Mouse (Mus musculus) heart, embryonic 11.5 days (tissue): ENCODE measurements around the gene Capzb. TPM values are rescaled to one million over a fixed set of nuclear protein-coding genes. Genes with fewer than 3 reads are reported as not detected.

Experiments used
- ATAC-seq: fragments of 200-750 bp; cut with Nextera tagmentation; replicated peaks from 2 replicates; pipeline ENCODE4 v1.8.0; 2017; ENCODE audit warnings: moderate library complexity; ENCODE audit not compliant: insufficient number of reproducible peaks, low FRiP score, low TSS enrichment
- H3K27ac ChIP-seq: fragments of 300-500 bp; sonication (generic); 2 replicates; pipeline ENCODE4 v1.5.1; 2014; ENCODE audit warnings: mild to moderate bottlenecking, low read depth, low read length
- H3K27me3 ChIP-seq: fragments of 300-500 bp; sonication (generic); 2 replicates; pipeline ENCODE4 v1.6.1; 2014; ENCODE audit warnings: mild to moderate bottlenecking, low read length, mixed read lengths; ENCODE audit not compliant: control insufficient read depth, insufficient read depth
- H3K36me3 ChIP-seq: fragments of 300-500 bp; sonication (generic); 2 replicates; pipeline ENCODE4 v1.6.1; 2014; ENCODE audit warnings: mild to moderate bottlenecking, low read length, moderate library complexity, mixed read lengths; ENCODE audit not compliant: control insufficient read depth, insufficient read depth
- H3K4me1 ChIP-seq: fragments of 300-500 bp; sonication (generic); 2 replicates; pipeline ENCODE4 v1.6.1; 2014; ENCODE audit warnings: low read length; ENCODE audit not compliant: control insufficient read depth, insufficient read depth
- H3K4me2 ChIP-seq: fragments of 300-500 bp; sonication (generic); 2 replicates; pipeline ENCODE4 v1.6.1; 2014; ENCODE audit warnings: mild to moderate bottlenecking, moderate library complexity
- H3K4me3 ChIP-seq: fragments of 300-500 bp; sonication (generic); 2 replicates; pipeline ENCODE4 v1.5.1; 2014; ENCODE audit warnings: low read depth, low read length
- H3K9ac ChIP-seq: fragments of 300-500 bp; sonication (generic); 2 replicates; pipeline ENCODE4 v1.6.1; 2014; ENCODE audit warnings: mild to moderate bottlenecking, low read depth, low read length, moderate library complexity
- H3K9me3 ChIP-seq: fragments of 300-500 bp; sonication (generic); replicated peaks from 2 replicates; pipeline ENCODE4 v1.6.1; 2016; ENCODE audit warnings: low read length; ENCODE audit not compliant: control insufficient read depth
- WGBS: fragments of 180-500 bp; shearing (Covaris S2); extraction: QIAGEN DNeasy Blood & Tissue Kit; methylation state at CpG from one replicate; pipeline ENCODE4 v1.1.7; 2014; ENCODE audit not compliant: insufficient replicate concordance; 5-methylcytosine and 5-hydroxymethylcytosine counted together
- polyA plus RNA-seq: library from polyadenylated mRNA; unstranded; fragments of >200 nt; fragmentation: Nextera tagmentation; extraction: Ambion mirVana; gene quantifications from 2 replicates; pipeline ENCODE4 v1.2.1, GENCODE M21; 2014

The Capzb gene
- polyA plus RNA-seq, 1 experiment from 2014 or later, result 319 TPM

DNA sequence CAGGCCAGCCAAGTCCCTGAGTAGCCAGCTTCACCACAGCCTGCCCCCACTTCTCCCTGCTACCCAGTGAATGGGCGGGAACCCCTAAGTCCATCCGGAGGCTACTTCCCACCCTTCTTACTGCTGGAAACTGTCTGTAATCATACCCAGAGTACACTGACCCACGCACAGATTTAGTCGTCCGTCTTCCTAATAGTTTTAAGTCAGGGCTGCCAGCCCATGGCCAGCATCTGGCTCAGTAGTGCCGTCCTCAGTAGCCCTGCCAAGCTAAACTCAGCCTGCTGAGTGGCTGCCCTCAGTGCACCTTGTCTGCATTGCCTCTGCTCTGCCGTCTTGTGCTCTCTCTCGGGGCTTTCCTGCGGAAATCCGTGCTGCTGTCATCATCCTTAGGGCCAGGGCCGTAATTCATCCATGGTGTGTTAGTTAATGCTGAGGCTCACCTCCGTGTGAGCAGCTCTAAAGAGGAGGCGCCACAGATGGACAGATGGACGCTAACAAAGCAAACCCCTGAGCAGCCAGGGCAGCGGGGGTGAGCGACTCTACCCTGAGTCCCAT, 89.2 kb downstream of the Capzb start:
- Histone ChIP-seq H3K36me3 (peaks cover 29% of the 10 kb centered on the region; the same call in 1 of the 2 replicates), H3K9me3 (no peaks in the 10 kb centered on the region)

DNA sequence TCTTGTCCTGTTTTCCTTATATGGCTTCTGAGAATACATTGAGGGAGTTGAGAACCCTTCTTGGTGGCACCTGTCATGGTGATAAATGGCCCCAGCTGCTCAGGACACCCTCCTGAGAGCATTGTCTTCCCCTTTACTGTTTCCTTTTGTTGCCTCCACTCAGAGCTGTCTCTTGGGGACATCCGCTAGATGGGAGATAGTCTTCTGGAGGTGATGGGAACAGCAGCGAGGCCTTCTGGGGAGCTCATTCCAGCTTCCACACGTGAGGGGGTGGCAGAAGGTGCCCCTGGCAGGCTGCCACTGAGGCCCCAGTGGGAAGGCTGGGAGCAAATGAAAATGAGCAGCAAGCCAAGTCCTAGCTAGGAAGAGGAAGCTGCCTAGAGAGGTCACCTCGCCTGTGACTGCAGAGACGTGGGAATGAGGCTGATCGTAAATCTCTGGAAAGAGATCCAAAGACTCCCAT, 90.3 kb downstream of the Capzb start:
- 79% methylated on average over 6 of the region's 6 CpGs for WGBS
- Histone ChIP-seq H3K27ac (no peak overlapping the region), H3K9ac (no peak overlapping the region)

More for the DNA sequence above, 89.2 kb downstream of the Capzb start:
- Histone ChIP-seq H3K9ac (no peak overlapping the region), H3K27me3 (no peaks in the 10 kb centered on the region), H3K27ac (no peak overlapping the region), H3K4me3 (no peak overlapping the region), H3K4me2 (no peak overlapping the region), H3K4me1 (peaks cover 17% of the 10 kb centered on the region)
- ATAC-seq, result no peak
- 88% methylated on average over 16 of the region's 16 CpGs for WGBS

DNA sequence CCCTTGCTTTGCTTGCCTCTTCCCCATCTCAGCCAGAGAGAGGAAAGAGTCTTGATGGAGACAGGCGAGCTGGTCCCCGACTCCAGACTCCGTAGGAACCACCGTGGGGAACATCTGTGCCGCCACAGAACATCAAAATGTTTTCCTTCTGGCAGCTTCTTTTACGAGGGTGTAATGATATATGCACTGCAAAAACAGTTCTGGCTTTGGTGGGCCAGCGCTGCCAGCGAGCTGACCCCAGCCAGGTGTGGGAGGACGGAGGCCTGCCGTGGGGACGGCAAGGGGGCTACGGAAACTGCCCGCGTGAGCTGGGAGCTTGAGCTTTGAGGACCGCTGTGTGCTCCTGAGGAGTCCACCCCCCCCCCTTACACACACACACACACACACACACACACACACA, 92.2 kb downstream of the Capzb start:
- Histone ChIP-seq H3K9me3 (no peaks in the 10 kb centered on the region), H3K27ac (no peak overlapping the region), H3K36me3 (peaks cover 38% of the 10 kb centered on the region), H3K4me3 (no peak overlapping the region), H3K4me2 (no peak overlapping the region), H3K27me3 (no peaks in the 10 kb centered on the region), H3K4me1 (0 out of 2 replicates have a peak, but pooled peaks cover 13% of the 10 kb centered on the region), H3K9ac (no peak overlapping the region)
- no peak for ATAC-seq
- 88% methylated on average over 15 of the region's 15 CpGs for WGBS

More for the DNA sequence above, 90.3 kb downstream of the Capzb start:
- Histone ChIP-seq H3K4me3 (no peak overlapping the region), H3K4me1 (0 out of 2 replicates have a peak, but pooled peaks cover 13% of the 10 kb centered on the region), H3K9me3 (no peaks in the 10 kb centered on the region), H3K27me3 (no peaks in the 10 kb centered on the region), H3K4me2 (no peak overlapping the region), H3K36me3 (peaks cover 32% of the 10 kb centered on the region)
- ATAC-seq, result no peak

DNA sequence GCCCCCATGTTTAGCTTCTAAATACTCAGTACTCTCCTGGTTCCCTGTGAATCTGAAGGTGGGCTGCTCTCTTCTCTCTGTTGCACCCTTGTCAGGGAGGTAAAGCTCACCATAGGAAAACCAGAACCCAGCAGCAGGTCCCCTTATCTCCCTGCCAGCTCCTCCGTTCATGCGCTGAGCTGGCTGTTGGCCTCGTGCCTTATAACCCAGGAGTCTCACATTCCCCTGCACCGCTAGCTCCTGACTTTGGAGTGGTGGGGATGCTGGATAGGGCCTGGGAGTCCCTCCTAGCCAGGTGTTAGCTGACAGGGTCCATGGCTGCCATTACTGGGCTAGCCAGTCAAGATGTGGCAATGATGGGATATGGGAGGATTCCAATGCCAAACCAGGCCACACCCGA, 93.5 kb downstream of the Capzb start:
- Histone ChIP-seq H3K4me3 (no peak overlapping the region), H3K27me3 (no peaks in the 10 kb centered on the region), H3K9me3 (no peaks in the 10 kb centered on the region), H3K36me3 (peaks cover 38% of the 10 kb centered on the region), H3K4me1 (0 out of 2 replicates have a peak, but pooled peaks cover 13% of the 10 kb centered on the region), H3K27ac (no peak overlapping the region), H3K4me2 (no peak overlapping the region), H3K9ac (no peak overlapping the region)
- no peak for ATAC-seq
- 54% methylated on average over 5 of the region's 5 CpGs for WGBS

DNA sequence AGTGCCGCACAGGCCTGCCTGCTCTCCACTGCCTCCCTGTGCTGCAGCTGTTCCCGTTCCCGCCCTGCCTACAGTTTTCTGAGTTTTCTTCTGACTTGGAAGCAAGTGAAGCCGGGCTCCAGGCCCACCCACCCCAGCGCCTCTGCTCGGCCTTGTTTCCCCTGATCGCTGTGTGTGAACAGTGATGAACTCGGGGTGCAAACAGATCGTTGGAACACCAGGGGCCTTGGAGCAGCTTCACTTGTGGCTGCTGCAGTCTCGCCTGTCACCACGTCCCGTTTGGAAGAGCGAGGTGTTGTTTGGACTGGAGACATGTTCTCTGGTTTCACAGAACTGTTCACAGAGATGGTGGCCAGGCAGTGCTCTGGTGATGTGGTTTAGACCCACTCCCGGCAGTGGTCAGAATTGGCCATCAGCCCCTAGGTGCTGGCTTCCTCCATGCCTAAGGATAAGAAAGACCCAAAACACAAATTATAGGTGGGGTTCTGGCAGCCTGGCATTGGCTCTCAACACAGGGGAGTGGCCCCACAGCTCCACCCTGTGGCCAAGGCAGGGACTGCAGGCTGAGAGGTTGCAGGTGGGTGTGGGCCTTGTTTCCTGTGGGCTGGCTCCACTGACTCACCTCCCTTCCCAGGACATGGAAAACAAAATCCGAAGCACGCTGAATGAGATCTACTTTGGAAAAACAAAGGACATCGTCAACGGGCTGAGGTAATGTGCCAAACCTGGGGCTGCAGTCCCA, 94.6 kb downstream of the Capzb start:
- Histone ChIP-seq H3K9me3 (no peaks in the 10 kb centered on the region), H3K9ac (no peak overlapping the region), H3K4me2 (no peak overlapping the region), H3K4me1 (0 out of 2 replicates have a peak, but pooled peaks cover 13% of the 10 kb centered on the region), H3K4me3 (no peak overlapping the region), H3K27me3 (no peaks in the 10 kb centered on the region), H3K36me3 (peaks cover 38% of the 10 kb centered on the region), H3K27ac (no peak overlapping the region)
- no peak for ATAC-seq
- WGBS, result 74% methylated on average over 18 of the region's 18 CpGs

DNA sequence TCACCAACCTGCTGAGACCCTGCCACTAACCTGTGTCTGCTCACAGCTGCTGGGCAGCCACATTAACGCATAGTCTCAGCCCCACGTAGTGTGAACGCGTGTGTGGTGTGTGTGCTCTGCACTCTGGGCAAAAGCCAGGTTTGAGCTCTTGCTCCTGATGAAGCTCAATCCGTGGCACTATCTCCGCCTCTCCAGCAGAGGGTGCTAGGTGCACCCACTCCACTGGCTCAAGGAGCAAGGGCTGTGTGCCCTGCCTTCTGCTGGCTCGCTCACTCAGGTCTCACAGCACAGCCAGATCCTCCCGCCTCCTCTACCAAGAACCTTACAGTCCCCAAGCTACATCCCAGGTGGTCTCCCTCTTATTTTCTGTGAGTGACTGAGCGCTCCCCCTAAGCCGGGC, 96.3 kb downstream of the Capzb start:
- Histone ChIP-seq H3K4me3 (no peak overlapping the region), H3K27me3 (no peaks in the 10 kb centered on the region), H3K9me3 (no peaks in the 10 kb centered on the region), H3K9ac (no peak overlapping the region), H3K36me3 (peaks cover 28% of the 10 kb centered on the region), H3K4me2 (no peak overlapping the region), H3K4me1 (0 out of 2 replicates have a peak, but pooled peaks cover 9% of the 10 kb centered on the region), H3K27ac (no peak overlapping the region)
- no peak for ATAC-seq
- 69% methylated on average over 10 of the region's 10 CpGs for WGBS

DNA sequence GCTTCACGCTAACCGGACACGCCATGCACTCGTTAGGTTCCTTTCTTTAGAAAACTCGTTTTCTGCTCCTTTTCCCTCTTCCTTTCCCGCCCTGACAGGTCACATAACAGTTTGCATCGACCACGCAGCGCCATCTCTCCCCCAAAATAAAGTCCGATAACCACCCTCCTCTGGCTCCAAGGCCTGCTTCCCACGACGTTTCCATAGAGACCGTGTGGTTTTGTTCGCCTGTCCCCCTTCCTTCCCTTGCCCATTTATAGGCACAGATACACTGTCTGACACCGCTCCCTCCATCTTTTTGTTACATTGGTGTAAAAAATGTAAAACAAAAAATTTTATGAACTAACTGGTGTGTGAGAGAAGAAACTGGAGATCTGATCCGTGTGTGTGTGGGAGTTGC, 98.4 kb downstream of the Capzb start:
- H3K9ac ChIP-seq, result no peak overlapping the region
- no peak overlapping the region for H3K4me3 ChIP-seq
- H3K36me3 ChIP-seq, result peaks cover 28% of the 10 kb centered on the region
- no peak for ATAC-seq
- H3K27me3 ChIP-seq, result no peaks in the 10 kb centered on the region
- H3K4me1 ChIP-seq, result 0 out of 2 replicates have a peak, but pooled peaks cover 5% of the 10 kb centered on the region
- WGBS, result 87% methylated on average over 16 of the region's 16 CpGs
- H3K27ac ChIP-seq, result no peak overlapping the region
- no peak overlapping the region for H3K4me2 ChIP-seq
- H3K9me3 ChIP-seq, result no peaks in the 10 kb centered on the region

DNA sequence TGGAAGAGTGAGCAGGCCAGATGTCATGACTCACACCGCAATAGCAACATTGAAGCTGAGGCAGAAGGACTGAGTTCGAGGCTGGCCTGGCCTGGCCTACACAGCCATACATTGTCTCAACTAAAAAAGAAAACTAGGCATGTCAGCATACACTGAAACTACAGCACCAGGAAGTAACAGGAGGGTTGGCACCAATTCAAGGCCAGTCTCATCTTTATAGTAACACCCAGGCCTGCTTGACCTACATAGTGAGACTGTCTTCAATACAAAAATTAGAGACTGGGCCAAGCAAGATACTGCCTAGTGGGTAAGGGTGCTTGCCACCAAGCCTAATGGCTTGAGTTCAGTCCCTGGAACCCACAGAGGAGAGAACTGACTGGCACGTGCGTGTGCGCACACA, 99.3 kb downstream of the Capzb start:
- ATAC-seq, result no peak
- Histone ChIP-seq H3K4me3 (no peak overlapping the region), H3K9ac (no peak overlapping the region), H3K9me3 (no peaks in the 10 kb centered on the region), H3K4me2 (no peak overlapping the region), H3K4me1 (0 out of 2 replicates have a peak, but pooled peaks cover 3% of the 10 kb centered on the region), H3K27me3 (no peaks in the 10 kb centered on the region), H3K36me3 (peaks cover 28% of the 10 kb centered on the region), H3K27ac (no peak overlapping the region)
- 95% methylated on average over 5 of the region's 5 CpGs for WGBS
